Mouse (Mus musculus) heart, postnatal 0 days (tissue): ENCODE data around the gene Prpsap1. TPM values are rescaled to one million over a fixed set of nuclear protein-coding genes. Genes with fewer than 3 reads are reported as not detected.
"Not testable (repeated sequence)": the region's sequence is repeated elsewhere in the genome, so short reads cannot be mapped to it uniquely, and the experiment has no call there.

Source experiments
- ATAC-seq: fragments of 200-750 bp; cut with Nextera tagmentation; 2 replicates; pipeline ENCODE4 v1.8.0; 2017; ENCODE audit warnings: low read depth, moderate number of reproducible peaks, moderate library complexity; ENCODE audit not compliant: insufficient read depth
- DNase-seq: peaks from one replicate; pipeline ENCODE4 v3.0.0-alpha.2; 2016; ENCODE audit warnings: low spot score
- H3K27ac ChIP-seq: fragments of 300-500 bp; sonication (generic); 2 replicates; pipeline ENCODE4 v1.5.1; 2014; ENCODE audit warnings: low read depth, mild to moderate bottlenecking
- H3K27me3 ChIP-seq: fragments of 300-500 bp; sonication (generic); 2 replicates; pipeline ENCODE4 v1.6.1; 2014; ENCODE audit warnings: low read length, mixed read lengths; ENCODE audit not compliant: control insufficient read depth, insufficient read depth
- H3K36me3 ChIP-seq: fragments of 300-500 bp; sonication (generic); replicated peaks from 2 replicates; pipeline ENCODE4 v1.6.1; 2014; ENCODE audit warnings: low read length, mixed read lengths; ENCODE audit not compliant: control insufficient read depth, insufficient read depth
- H3K4me1 ChIP-seq: fragments of 300-500 bp; sonication (generic); 2 replicates; pipeline ENCODE4 v1.6.1; 2014; ENCODE audit warnings: antibody characterized with exemption; ENCODE audit not compliant: control insufficient read depth, insufficient read depth
- H3K4me2 ChIP-seq: fragments of 300-500 bp; sonication (generic); 2 replicates; pipeline ENCODE4 v1.6.1; 2014; ENCODE audit warnings: low read depth, mild to moderate bottlenecking, low read length, moderate library complexity
- H3K4me3 ChIP-seq: fragments of 300-500 bp; sonication (generic); 2 replicates; pipeline ENCODE4 v1.5.1; 2014; ENCODE audit warnings: low read depth, low read length
- H3K9ac ChIP-seq: fragments of 300-500 bp; sonication (generic); replicated peaks from 2 replicates; pipeline ENCODE4 v1.6.1; 2014; ENCODE audit warnings: low read depth, low read length, mixed read lengths
- H3K9me3 ChIP-seq: fragments of 300-500 bp; sonication (generic); replicated peaks from 2 replicates; pipeline ENCODE4 v1.6.1; 2016; ENCODE audit warnings: low read length; ENCODE audit not compliant: control insufficient read depth
- CTCF ChIP-seq: IDR thresholded peaks from 2 replicates; pipeline ENCODE4 v1.5.1; 2016; ENCODE audit warnings: antibody characterized with exemption, control low read depth, low read depth
- EP300 ChIP-seq: IDR thresholded peaks from 2 replicates; pipeline ENCODE4 v1.6.1; 2016; ENCODE audit warnings: antibody characterized with exemption, low read depth
- WGBS: fragments of 180-500 bp; shearing (Covaris S2); extraction: QIAGEN DNeasy Blood & Tissue Kit; methylation state at CpG from one replicate; pipeline ENCODE4 v1.1.7; 2014; 5-methylcytosine and 5-hydroxymethylcytosine counted together
- polyA plus RNA-seq: library from polyadenylated mRNA; unstranded; fragments of >200 nt; fragmentation: Nextera tagmentation; extraction: Ambion mirVana; gene quantifications from 2 replicates; pipeline ENCODE4 v1.2.1, GENCODE M21; 2015
- total RNA-seq: library from RNA; depleted of rRNA; stranded (reverse); fragments of >200 nt; gene quantifications from 2 replicates; pipeline ENCODE4 v1.2.3, GENCODE M21; 2014; ENCODE audit warnings: low replicate concordance

The Prpsap1 gene
- total and polyA plus RNA-seq, 2 experiments from 2014 or later: 43.3 to 59.2 TPM

DNA sequence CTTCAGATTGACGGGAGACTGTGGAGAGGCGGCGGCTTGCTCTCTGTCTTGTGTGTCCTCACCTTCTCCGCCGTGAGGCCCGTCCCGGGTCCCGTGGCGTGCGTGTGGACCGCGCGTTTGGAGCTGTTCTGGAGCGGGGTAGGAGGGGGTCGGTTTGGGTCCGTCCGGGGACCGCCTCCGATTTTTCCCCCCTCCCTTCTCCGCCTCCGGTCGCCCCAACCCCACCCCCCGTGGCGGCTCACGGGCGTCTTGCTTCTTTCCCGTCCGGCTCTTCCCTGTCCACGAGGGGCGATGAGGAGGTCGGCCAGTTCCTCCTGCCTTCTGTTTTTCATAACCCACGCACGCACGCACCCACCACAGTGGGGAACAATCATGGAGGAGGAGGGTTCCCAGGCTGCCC is 4.6 kb upstream of the Prpsap1 start:
- Histone ChIP-seq H3K36me3 (no peaks in the 10 kb centered on the region), H3K9me3 (no peaks in the 10 kb centered on the region), H3K27me3 (no peaks in the 10 kb centered on the region), H3K9ac (no peak overlapping the region), H3K27ac (no peak overlapping the region), H3K4me3 (peak overlapping the region; percentile 19), H3K4me2 (peak overlapping the region; percentile 49), H3K4me1 (peaks cover 3% of the 10 kb centered on the region; the same call in 1 of the 2 replicates)
- WGBS: 32% methylated on average over 33 of the region's 34 CpGs
- no peak for TF ChIP-seq CTCF
- no peak for TF ChIP-seq EP300
- ATAC-seq: no peak
- no peak for DNase-seq

- WGBS: 63% methylated on average over 4 of the region's 4 CpGs
- no peak overlapping the region for H3K4me2 ChIP-seq
- TF ChIP-seq EP300 (no peak), CTCF (no peak)
- peaks cover 3% of the 10 kb centered on the region; the same call in 1 of the 2 replicates for H3K4me1 ChIP-seq
- no peak overlapping the region for H3K4me3 ChIP-seq
- no peaks in the 10 kb centered on the region for H3K27me3 ChIP-seq
- no peak overlapping the region for H3K9ac ChIP-seq
- DNase-seq: no peak
- H3K27ac ChIP-seq: no peak overlapping the region
- H3K9me3 ChIP-seq: no peaks in the 10 kb centered on the region
- no peak for ATAC-seq
- no peaks in the 10 kb centered on the region for H3K36me3 ChIP-seq
These were observed 3.3 kb upstream of the Prpsap1 start for GRCm38 (mm10) chr11:116497313-116497712.

DNA sequence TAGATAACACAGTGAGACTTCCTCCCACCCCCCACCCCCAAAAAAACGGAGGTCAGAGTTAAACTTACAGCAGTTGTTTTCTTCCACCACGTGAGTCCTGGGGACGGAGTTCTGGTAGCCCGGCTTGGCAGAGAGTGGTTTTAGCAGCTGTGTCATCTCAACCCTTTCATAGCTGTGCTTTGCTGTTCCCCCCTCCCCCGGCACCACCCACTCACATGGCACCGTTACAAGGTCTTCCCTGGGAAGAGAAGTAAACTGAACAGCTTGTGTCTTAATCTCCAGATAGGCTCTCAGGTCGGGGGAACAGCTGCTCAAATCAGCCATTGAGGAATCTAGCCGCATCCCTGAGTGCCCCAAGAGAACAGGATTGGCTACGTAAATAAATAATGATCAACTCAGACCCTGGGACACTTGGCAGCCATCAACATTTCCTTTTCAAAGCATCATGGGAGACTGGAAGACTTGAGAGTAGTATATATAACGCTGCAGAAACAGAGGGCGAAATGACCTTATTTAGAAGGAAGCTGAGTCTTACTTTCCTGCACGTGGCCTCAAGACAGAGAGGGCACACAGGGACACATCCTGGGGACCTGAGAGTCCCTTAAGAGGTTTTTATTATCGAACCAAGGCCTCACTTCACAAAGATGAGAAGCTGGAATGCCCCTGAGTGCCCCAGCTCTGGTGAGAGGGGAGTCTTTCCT is 622 bp upstream of the Prpsap1 start:
- WGBS: 45% methylated on average over 13 of the region's 13 CpGs
- no peak overlapping the region for H3K4me2 ChIP-seq
- no peak overlapping the region for H3K4me3 ChIP-seq
- peaks cover 3% of the 10 kb centered on the region; the same call in 1 of the 2 replicates for H3K4me1 ChIP-seq
- H3K9ac ChIP-seq: no peak overlapping the region
- peak; percentile 42 for ATAC-seq
- peak; percentile 71 for DNase-seq
- H3K27me3 ChIP-seq: no peaks in the 10 kb centered on the region
- TF ChIP-seq EP300 (peak; percentile 46; the same call in 1 of the 2 replicates), CTCF (no peak)
- no peaks in the 10 kb centered on the region for H3K36me3 ChIP-seq
- peak overlapping the region; percentile 70 for H3K27ac ChIP-seq
- no peaks in the 10 kb centered on the region for H3K9me3 ChIP-seq

- no peaks in the 10 kb centered on the region for H3K9me3 ChIP-seq
- no peaks in the 10 kb centered on the region for H3K27me3 ChIP-seq
- no peak for TF ChIP-seq CTCF
- no peak for TF ChIP-seq EP300
- H3K4me2 ChIP-seq: no peak overlapping the region
- 0 out of 2 replicates have a peak, but pooled peaks cover 7% of the 10 kb centered on the region for H3K4me1 ChIP-seq
- no peak overlapping the region for H3K27ac ChIP-seq
- ATAC-seq: no peak
- no peaks in the 10 kb centered on the region for H3K36me3 ChIP-seq
- H3K9ac ChIP-seq: no peak overlapping the region
- DNase-seq: no peak
- 58% methylated on average over 5 of the region's 5 CpGs for WGBS
- no peak overlapping the region for H3K4me3 ChIP-seq
These were observed 811 bp downstream of the Prpsap1 start for GRCm38 (mm10) chr11:116493191-116493590.

GRCm38 (mm10) chr11:116492507-116492906 is 1.5 kb downstream of the Prpsap1 start:
- H3K27me3 ChIP-seq, DNase-seq, H3K27ac ChIP-seq, H3K4me1 ChIP-seq, H3K9ac ChIP-seq, H3K4me2 ChIP-seq, H3K36me3 ChIP-seq, H3K4me3 ChIP-seq, H3K9me3 ChIP-seq, ATAC-seq: not testable (repeated sequence)
- WGBS: 67% methylated on average over 1 of the region's 1 CpGs

- Histone ChIP-seq H3K4me2 (peak overlapping the region; percentile 94), H3K9ac (no peak overlapping the region), H3K9me3 (no peaks in the 10 kb centered on the region), H3K4me3 (no peak overlapping the region), H3K27me3 (no peaks in the 10 kb centered on the region), H3K36me3 (peaks cover 12% of the 10 kb centered on the region), H3K4me1 (0 out of 2 replicates have a peak, but pooled peaks cover 7% of the 10 kb centered on the region), H3K27ac (no peak overlapping the region)
- no peak for DNase-seq
- ATAC-seq: no peak
- TF ChIP-seq EP300 (no peak), CTCF (no peak)
- WGBS: 67% methylated on average over 6 of the region's 6 CpGs
These were observed 2.7 kb downstream of the Prpsap1 start for GRCm38 (mm10) chr11:116491338-116491737.
